Mouse (Mus musculus): ENCODE results near the gene Arhgef10l. TPM values are rescaled to one million over a fixed set of nuclear protein-coding genes. Genes with fewer than 3 reads are reported as not detected.

The Arhgef10l gene
- polyA plus RNA-seq, 1 experiment = 34.7 TPM

DNA sequence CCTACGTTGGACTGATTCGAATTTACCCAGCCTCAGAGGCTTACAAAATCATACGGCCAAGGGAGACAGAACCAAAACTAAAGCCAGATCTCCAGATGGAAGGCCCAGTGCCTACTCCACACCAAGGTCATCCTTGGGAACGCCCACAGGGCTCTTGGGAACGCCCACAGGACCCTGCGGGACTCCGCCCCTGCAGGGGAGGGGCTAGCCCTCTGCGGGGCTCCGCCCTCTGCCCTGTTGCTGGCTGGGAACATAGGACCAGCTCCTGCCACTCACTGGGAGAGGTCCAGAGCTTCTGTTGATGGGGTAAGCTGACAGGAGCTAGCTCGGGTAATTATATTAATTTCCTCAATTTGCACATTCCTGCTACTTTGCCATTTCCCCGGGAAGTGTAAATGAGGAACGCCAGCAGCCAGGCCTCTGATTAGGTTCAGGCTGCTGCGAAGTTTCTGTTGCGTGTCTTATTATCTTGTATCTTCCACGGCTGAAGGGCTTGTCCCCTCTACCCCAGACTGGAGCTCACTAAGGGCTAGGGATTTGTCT lies 158.6 kb downstream of the Arhgef10l start:
- TF ChIP-seq MYOD1 (IDR thresholded peaks at IDR 0.05; ENCODE audit: control insufficient read depth in 1 of 3, insufficient read length in 2 of 3, low read depth in 2 of 3) = no peak
- no peak overlapping the region for H3ac ChIP-seq (ENCODE audit: control insufficient read depth, insufficient read length)
- H3K79me2 ChIP-seq (ENCODE audit: control insufficient read depth, insufficient read depth) = no peaks in the 10 kb centered on the region
- no peak overlapping the region for H3K4me3 ChIP-seq
- H3K4me2 ChIP-seq (ENCODE audit: low read depth) = no peak overlapping the region
- no peaks in the 10 kb centered on the region for H3K36me3 ChIP-seq (ENCODE audit: control insufficient read depth, insufficient read depth)
- no peaks in the 10 kb centered on the region for H3K27me3 ChIP-seq (ENCODE audit: control insufficient read depth, insufficient read depth, insufficient read length)

DNA sequence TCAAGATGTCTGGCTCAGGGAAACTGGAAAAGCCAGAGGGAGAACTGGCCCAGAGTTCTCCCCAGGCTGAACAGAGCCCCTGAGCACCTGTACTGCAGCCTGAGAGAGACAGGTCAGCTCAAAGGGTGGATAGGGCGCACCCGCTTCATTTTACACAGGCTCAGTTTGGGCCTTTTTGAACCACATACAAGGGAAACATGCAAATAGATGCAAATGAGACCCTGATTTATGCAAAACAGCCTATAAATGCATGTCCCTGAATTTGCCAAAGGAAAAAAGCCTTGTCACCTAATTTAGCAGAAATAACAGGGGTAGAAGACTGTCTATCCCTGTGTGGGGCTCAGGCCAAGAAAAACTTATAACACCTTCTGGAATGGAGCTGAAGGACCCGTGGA lies 160.2 kb downstream of the Arhgef10l start:
- Histone ChIP-seq H3K27me3 (ENCODE audit: control insufficient read depth, insufficient read depth, insufficient read length) (no peaks in the 10 kb centered on the region), H3K79me2 (ENCODE audit: control insufficient read depth, insufficient read depth) (no peaks in the 10 kb centered on the region), H3K36me3 (ENCODE audit: control insufficient read depth, insufficient read depth) (no peaks in the 10 kb centered on the region), H3K4me2 (ENCODE audit: low read depth) (no peak overlapping the region), H3K4me3 (no peak overlapping the region), H3ac (ENCODE audit: control insufficient read depth, insufficient read length) (no peak overlapping the region)
- TF ChIP-seq SRF (IDR thresholded peaks at IDR 0.05; ENCODE audit: control insufficient read depth, insufficient read length, low read depth) (no peak), MAX (IDR thresholded peaks at IDR 0.05; ENCODE audit: low read depth) (no peak), CEBPB (IDR thresholded peaks at IDR 0.05; ENCODE audit: insufficient read depth, poor library complexity, severe bottlenecking) (no peak), MYOG (IDR thresholded peaks at IDR 0.05; ENCODE audit: control insufficient read depth in 1 of 3, insufficient read depth in 1 of 3, insufficient read length in 2 of 3, low read depth in 2 of 3) (no peak), E2F4 (IDR thresholded peaks at IDR 0.05; ENCODE audit: insufficient read depth) (no peak), USF1 (IDR thresholded peaks at IDR 0.05; ENCODE audit: low read depth) (no peak), POLR2AphosphoS2 (IDR thresholded peaks at IDR 0.05; ENCODE audit: insufficient read length, low read depth) (no peak), REST (IDR thresholded peaks at IDR 0.05; ENCODE audit: insufficient read depth, insufficient read length) (no peak), TCF3 (IDR thresholded peaks at IDR 0.05; ENCODE audit: insufficient read length, low read depth) (no peak), MYOD1 (IDR thresholded peaks at IDR 0.05; ENCODE audit: control insufficient read depth in 1 of 3, insufficient read length in 2 of 3, low read depth in 2 of 3) (no peak), TCF12 (IDR thresholded peaks at IDR 0.05; ENCODE audit: insufficient read depth, poor library complexity, severe bottlenecking) (no peak), POLR2A (IDR thresholded peaks at IDR 0.05; ENCODE audit: insufficient read length, low read depth) (no peak)

DNA sequence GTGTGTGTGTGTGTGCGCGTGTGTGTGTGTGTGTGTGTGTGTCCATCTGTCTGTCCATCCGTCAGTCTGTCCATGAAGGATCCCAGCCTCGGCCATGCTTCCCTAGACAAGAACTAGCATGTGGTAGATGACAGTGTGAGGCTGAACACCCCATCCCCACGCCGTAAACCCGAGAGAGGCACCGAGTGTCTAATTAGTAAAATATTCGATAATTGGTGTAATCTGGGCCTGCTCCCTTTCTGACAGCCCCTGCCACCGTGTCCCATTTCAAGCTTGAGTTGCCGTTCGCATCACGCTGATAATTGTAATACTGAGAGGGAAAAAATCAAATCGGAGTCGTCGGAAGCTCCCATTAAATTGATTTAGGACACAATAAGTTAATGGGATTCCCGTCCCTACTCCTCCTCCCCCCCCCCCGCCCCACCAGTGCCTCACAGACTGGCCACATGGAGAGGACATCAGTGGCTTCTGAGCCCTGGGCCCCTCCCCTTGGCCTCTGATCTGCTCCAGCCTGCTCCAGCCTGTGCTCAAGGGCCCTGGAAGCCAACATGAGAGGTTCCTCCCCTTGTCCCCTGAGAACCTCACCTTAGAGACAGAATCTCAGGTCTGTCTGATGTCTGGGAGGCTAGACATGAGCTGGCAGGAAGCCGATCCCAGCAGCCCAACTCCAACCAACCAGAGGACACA lies 160.7 kb downstream of the Arhgef10l start:
- Histone ChIP-seq H3K4me2 (ENCODE audit: low read depth) (no peak overlapping the region), H3K36me3 (ENCODE audit: control insufficient read depth, insufficient read depth) (no peaks in the 10 kb centered on the region), H3ac (ENCODE audit: control insufficient read depth, insufficient read length) (no peak overlapping the region), H3K4me3 (no peak overlapping the region), H3K27me3 (ENCODE audit: control insufficient read depth, insufficient read depth, insufficient read length) (no peaks in the 10 kb centered on the region), H3K79me2 (ENCODE audit: control insufficient read depth, insufficient read depth) (no peaks in the 10 kb centered on the region)
- TF ChIP-seq USF1 (IDR thresholded peaks at IDR 0.05; ENCODE audit: low read depth) (no peak), TCF3 (IDR thresholded peaks at IDR 0.05; ENCODE audit: insufficient read length, low read depth) (no peak), REST (IDR thresholded peaks at IDR 0.05; ENCODE audit: insufficient read depth, insufficient read length) (no peak), MYOG (IDR thresholded peaks at IDR 0.05; ENCODE audit: control insufficient read depth in 1 of 3, insufficient read depth in 1 of 3, insufficient read length in 2 of 3, low read depth in 2 of 3) (no peak), CEBPB (IDR thresholded peaks at IDR 0.05; ENCODE audit: insufficient read depth, poor library complexity, severe bottlenecking) (no peak), E2F4 (IDR thresholded peaks at IDR 0.05; ENCODE audit: insufficient read depth) (no peak), SRF (IDR thresholded peaks at IDR 0.05; ENCODE audit: control insufficient read depth, insufficient read length, low read depth) (no peak), MAX (IDR thresholded peaks at IDR 0.05; ENCODE audit: low read depth) (no peak), POLR2A (IDR thresholded peaks at IDR 0.05; ENCODE audit: insufficient read length, low read depth) (no peak), MYOD1 (IDR thresholded peaks at IDR 0.05; ENCODE audit: control insufficient read depth in 1 of 3, insufficient read length in 2 of 3, low read depth in 2 of 3) (no peak), TCF12 (IDR thresholded peaks at IDR 0.05; ENCODE audit: insufficient read depth, poor library complexity, severe bottlenecking) (no peak), POLR2AphosphoS2 (IDR thresholded peaks at IDR 0.05; ENCODE audit: insufficient read length, low read depth) (no peak)

DNA sequence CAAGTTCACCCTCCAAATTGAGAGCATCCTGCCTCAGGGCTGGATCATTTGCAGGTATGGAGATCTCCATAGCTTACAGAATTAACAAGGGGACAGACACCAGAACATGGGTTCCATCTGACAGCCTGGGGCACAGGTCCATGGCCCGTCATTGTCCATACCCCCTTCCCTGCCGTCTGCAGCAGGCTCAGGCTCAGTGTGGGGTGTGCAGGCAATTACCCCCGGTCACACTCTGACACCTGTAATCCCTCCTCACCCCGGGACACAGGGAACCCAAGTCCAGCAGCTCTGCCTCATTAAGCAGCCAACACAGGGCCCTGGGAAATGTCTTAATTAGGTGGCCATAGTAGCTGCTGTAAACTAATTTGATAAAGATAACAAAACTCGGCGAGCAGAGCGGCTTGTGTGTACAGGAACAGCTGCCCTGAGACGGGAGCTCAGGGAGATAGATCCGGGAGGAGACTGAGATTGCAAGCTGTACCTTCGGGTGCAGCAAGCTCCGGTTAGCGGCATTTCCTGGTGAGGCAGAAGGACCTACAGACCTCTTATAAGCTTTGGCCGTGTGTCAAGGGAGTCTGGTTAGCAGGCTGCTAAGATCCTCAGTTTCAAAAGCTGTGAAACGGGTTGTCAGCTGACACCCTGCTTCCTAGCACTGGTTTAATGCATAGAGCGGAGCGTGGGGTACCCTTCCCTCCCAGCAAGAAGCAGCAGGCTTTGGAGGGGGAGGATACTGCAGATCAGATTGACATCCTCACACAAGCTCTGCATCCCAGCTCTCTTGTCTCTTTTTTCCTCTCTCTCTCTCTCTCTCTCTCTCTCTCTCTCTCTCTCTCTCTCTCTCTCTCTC lies 161.5 kb downstream of the Arhgef10l start:
- no peak overlapping the region for H3K4me3 ChIP-seq

More for the DNA sequence above, 161.5 kb downstream of the Arhgef10l start:
- H3K27me3 ChIP-seq (ENCODE audit: control insufficient read depth, insufficient read depth, insufficient read length) = no peaks in the 10 kb centered on the region
- H3K4me2 ChIP-seq (ENCODE audit: low read depth) = no peak overlapping the region
- H3K79me2 ChIP-seq (ENCODE audit: control insufficient read depth, insufficient read depth) = no peaks in the 10 kb centered on the region
- TF ChIP-seq POLR2AphosphoS2 (IDR thresholded peaks at IDR 0.05; ENCODE audit: insufficient read length, low read depth) (no peak), CEBPB (IDR thresholded peaks at IDR 0.05; ENCODE audit: insufficient read depth, poor library complexity, severe bottlenecking) (no peak), TCF3 (IDR thresholded peaks at IDR 0.05; ENCODE audit: insufficient read length, low read depth) (no peak), E2F4 (IDR thresholded peaks at IDR 0.05; ENCODE audit: insufficient read depth) (no peak), POLR2A (IDR thresholded peaks at IDR 0.05; ENCODE audit: insufficient read length, low read depth) (no peak), MAX (IDR thresholded peaks at IDR 0.05; ENCODE audit: low read depth) (no peak), USF1 (IDR thresholded peaks at IDR 0.05; ENCODE audit: low read depth) (no peak), MYOD1 (IDR thresholded peaks at IDR 0.05; ENCODE audit: control insufficient read depth in 1 of 3, insufficient read length in 2 of 3, low read depth in 2 of 3) (no peak), MYOG (IDR thresholded peaks at IDR 0.05; ENCODE audit: control insufficient read depth in 1 of 3, insufficient read depth in 1 of 3, insufficient read length in 2 of 3, low read depth in 2 of 3) (no peak), SRF (IDR thresholded peaks at IDR 0.05; ENCODE audit: control insufficient read depth, insufficient read length, low read depth) (no peak), REST (IDR thresholded peaks at IDR 0.05; ENCODE audit: insufficient read depth, insufficient read length) (no peak)
- no peak overlapping the region for H3ac ChIP-seq (ENCODE audit: control insufficient read depth, insufficient read length)
- H3K36me3 ChIP-seq (ENCODE audit: control insufficient read depth, insufficient read depth) = no peaks in the 10 kb centered on the region
